Mouse (Mus musculus) CH12.LX (cell line): ENCODE data around the gene Aldh9a1.

Experiments
- CTCF ChIP-seq, 2 experiments: IDR thresholded peaks in 1 of 2; conservative IDR thresholded peaks in 1 of 2; 2 replicates each; pipeline ENCODE4 v1.5.1; 2011 to 2012; ENCODE audit warnings: low read depth in 2 of 2, low read length in 2 of 2, improper control_type of control experiment in 1 of 2, inconsistent platforms in 1 of 2, mild to moderate bottlenecking in 1 of 2, moderate library complexity in 1 of 2
- HCFC1 ChIP-seq: IDR thresholded peaks from 2 replicates; pipeline ENCODE4 v1.6.1; 2012; ENCODE audit warnings: low read depth, mild to moderate bottlenecking, inconsistent platforms, low read length, improper control_type of control experiment
- IRF4 ChIP-seq: IDR thresholded peaks from 2 replicates; pipeline ENCODE4 v1.6.1; 2014; ENCODE audit warnings: low read depth, mild to moderate bottlenecking, inconsistent platforms, low read length, improper control_type of control experiment
- PAX5 ChIP-seq: IDR thresholded peaks from 2 replicates; pipeline ENCODE4 v1.6.1; 2012; ENCODE audit warnings: low read length, inconsistent platforms, mixed read lengths
- SIN3A ChIP-seq: IDR thresholded peaks from 2 replicates; pipeline ENCODE4 v1.6.1; 2012; ENCODE audit warnings: low read length, improper control_type of control experiment, inconsistent platforms
- TCF12 ChIP-seq: IDR thresholded peaks from 2 replicates; pipeline ENCODE4 v1.6.1; 2014; ENCODE audit warnings: low read depth, mild to moderate bottlenecking, inconsistent platforms, low read length, improper control_type of control experiment

DNA sequence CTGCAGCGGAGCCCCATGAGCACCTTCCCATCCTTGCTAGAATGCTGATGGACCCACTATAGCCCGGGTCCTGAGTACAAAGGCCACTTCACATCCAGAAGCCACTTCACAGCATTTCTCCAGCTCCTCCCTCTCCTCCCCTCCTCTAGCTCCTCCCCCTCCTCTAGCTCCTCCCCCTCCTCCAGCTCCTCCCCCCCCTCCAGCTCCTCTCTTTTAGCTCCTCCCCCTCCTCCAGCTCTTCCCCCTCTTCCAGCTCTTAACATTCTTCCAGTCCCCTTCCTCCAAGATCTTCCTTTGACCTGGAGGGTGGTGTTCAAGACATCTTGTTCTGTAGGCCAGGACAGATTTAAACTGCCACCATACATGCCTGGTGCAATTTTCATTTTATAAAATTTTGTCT is 49.7 kb upstream of the Aldh9a1 start:
- TF ChIP-seq IRF4 = no peak
- TF ChIP-seq PAX5 = no peak
- no peak for TF ChIP-seq HCFC1
- no peak for TF ChIP-seq CTCF (conservative IDR thresholded peaks at IDR 0.05 in 1 of 2, IDR thresholded peaks at IDR 0.05 in 1 of 2; ENCODE audit: low read depth in 2 of 2, low read length in 2 of 2)
- no peak for TF ChIP-seq TCF12
- no peak for TF ChIP-seq SIN3A
